Mouse (Mus musculus) liver, adult 2 months (tissue): ENCODE measurements around the gene Mrm2.

Source experiments
- CTCF ChIP-seq: fragments of 200-500 bp; IDR thresholded peaks from 2 replicates; pipeline ENCODE4 v1.5.1; 2011; ENCODE audit warnings: low read depth, low read length, control low read depth
- POLR2A ChIP-seq: fragments of 200-500 bp; IDR thresholded peaks from 2 replicates; pipeline ENCODE4 v1.6.1; 2011; ENCODE audit warnings: low read length, control low read depth; ENCODE audit not compliant: insufficient read depth; ENCODE audit errors: extremely low read depth

DNA sequence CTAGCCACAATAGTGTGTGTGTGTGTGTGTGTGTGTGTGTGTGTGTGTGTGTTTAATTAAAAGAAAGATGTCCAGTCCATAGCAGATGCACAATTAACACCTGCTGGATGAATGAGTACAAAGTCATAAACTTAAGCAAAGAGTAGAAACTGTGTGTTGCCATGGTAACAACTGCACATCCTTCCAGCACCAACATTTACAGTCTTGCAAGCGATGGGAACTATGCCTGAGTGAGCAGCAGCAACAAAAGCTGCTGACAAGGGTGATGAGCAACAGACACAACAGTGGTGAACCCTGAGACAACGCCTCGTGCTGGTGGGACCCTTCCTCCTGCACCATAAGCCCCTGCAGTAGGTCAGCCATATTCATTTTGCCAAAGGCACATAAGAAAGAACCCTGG, 42.5 kb upstream of the Mrm2 start:
- TF ChIP-seq POLR2A (no peak), CTCF (no peak)
